Mouse (Mus musculus) cortical plate, adult 2 months (tissue): Measurements from ENCODE around the gene Tnnt1. TPM values are rescaled to one million over a fixed set of nuclear protein-coding genes. Genes with fewer than 3 reads are reported as not detected.

Experiments used
- H3K27ac ChIP-seq: fragments of 200-500 bp; 2 replicates; pipeline ENCODE4 v1.5.1; 2012; ENCODE audit warnings: low read length, control low read depth, inconsistent platforms; ENCODE audit not compliant: insufficient read depth
- H3K4me1 ChIP-seq: fragments of 200-500 bp; 2 replicates; pipeline ENCODE4 v1.6.1; 2011; ENCODE audit warnings: low read length; ENCODE audit not compliant: control insufficient read depth, insufficient read depth
- H3K4me3 ChIP-seq: fragments of 200-500 bp; 2 replicates; pipeline ENCODE4 v1.5.1; 2011; ENCODE audit warnings: mild to moderate bottlenecking, low read length, control low read depth; ENCODE audit not compliant: insufficient read depth
- CTCF ChIP-seq: fragments of 200-500 bp; IDR thresholded peaks from 2 replicates; pipeline ENCODE4 v1.5.1; 2011; ENCODE audit warnings: mild to moderate bottlenecking, control low read depth, low read length; ENCODE audit not compliant: insufficient read depth; ENCODE audit errors: extremely low read depth
- POLR2A ChIP-seq: fragments of 200-500 bp; IDR thresholded peaks from 2 replicates; pipeline ENCODE4 v1.6.1; 2011; ENCODE audit warnings: mild to moderate bottlenecking, low read length, control low read depth; ENCODE audit not compliant: insufficient read depth; ENCODE audit errors: extremely low read depth
- polyA plus RNA-seq: library from polyadenylated mRNA; depleted of rRNA; stranded (reverse); fragments of >200 nt; gene quantifications from 2 replicates; pipeline ENCODE4 v1.2.3, GENCODE M21; 2012

The Tnnt1 gene
- polyA plus RNA-seq, 1 experiment = 9.6 TPM

DNA sequence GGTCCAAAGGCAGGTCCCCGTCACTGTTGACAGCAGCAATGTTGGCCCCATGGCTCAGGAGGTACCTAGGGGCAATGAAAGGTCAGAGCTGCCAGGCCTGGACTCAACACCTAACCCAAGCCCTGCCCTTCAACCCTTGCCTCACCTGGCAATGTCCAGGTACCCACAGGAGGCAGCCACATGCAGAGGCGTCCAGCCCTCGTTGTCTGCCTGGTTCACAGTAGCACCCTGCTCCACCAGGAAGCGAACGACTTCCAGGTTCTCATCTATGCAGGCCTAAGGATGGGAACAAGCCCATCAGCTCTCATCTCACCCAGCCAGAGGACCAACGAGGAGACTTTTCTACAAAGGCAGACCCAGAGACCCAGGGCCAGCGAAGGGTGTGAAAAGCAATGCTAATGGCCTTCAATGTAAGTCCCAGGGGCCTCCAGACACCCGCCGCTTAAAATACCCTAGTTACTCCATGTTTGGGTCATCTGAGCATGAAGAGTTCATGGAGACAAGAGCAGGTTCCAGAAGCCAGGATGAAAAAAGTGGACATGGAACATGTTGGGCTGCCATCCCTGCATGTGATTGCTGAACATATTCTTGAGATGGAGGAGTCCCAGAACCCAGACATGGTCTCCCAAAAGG, 18.8 kb downstream of the Tnnt1 start:
- TF ChIP-seq POLR2A (no peak), CTCF (no peak)
- H3K27ac ChIP-seq = no peak overlapping the region
- H3K4me1 ChIP-seq = peaks cover 12% of the 10 kb centered on the region
- no peak overlapping the region for H3K4me3 ChIP-seq

DNA sequence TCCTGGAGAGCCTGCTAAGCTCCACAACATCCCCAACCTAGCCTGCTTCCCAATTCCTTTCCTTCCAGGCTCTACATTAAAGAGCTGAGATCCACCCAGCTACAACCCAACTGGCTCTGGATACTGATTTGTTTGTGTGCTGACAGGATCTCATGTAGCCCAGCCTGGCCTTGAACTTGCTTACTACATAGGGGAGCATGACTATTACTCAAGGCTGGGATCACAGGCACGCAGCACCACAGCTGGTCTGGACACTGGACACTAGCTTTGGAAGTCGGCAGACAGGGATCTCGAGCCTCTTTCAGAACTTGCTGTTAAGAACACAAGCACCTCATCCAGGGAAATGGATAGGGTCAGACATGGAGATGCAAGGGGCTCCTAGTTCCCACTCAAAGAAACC, 19.7 kb downstream of the Tnnt1 start:
- H3K4me1 ChIP-seq = peaks cover 12% of the 10 kb centered on the region
- no peak for TF ChIP-seq POLR2A
- H3K4me3 ChIP-seq = no peak overlapping the region
- H3K27ac ChIP-seq = no peak overlapping the region

DNA sequence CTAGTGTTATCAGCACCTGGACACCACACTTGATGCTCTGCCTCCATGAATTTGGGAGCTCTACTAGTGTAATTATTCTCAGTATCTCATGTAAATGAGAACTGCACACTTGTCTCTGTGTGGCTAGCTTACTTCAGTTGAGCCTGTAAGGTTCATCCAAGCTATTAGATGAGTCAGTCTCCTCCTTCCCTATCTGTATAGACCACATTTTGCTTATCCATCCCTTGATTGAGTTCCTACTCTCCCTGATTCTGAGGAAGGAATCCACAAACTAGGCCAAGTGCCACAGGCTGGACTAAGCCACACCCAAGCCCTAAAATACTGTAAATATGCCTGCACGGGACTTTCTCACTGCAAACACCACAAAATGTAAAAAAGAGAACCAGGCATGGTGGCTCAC, 22.2 kb downstream of the Tnnt1 start:
- Histone ChIP-seq H3K27ac (no peak overlapping the region), H3K4me1 (peaks cover 5% of the 10 kb centered on the region), H3K4me3 (no peak overlapping the region)
- TF ChIP-seq POLR2A (no peak), CTCF (no peak)

DNA sequence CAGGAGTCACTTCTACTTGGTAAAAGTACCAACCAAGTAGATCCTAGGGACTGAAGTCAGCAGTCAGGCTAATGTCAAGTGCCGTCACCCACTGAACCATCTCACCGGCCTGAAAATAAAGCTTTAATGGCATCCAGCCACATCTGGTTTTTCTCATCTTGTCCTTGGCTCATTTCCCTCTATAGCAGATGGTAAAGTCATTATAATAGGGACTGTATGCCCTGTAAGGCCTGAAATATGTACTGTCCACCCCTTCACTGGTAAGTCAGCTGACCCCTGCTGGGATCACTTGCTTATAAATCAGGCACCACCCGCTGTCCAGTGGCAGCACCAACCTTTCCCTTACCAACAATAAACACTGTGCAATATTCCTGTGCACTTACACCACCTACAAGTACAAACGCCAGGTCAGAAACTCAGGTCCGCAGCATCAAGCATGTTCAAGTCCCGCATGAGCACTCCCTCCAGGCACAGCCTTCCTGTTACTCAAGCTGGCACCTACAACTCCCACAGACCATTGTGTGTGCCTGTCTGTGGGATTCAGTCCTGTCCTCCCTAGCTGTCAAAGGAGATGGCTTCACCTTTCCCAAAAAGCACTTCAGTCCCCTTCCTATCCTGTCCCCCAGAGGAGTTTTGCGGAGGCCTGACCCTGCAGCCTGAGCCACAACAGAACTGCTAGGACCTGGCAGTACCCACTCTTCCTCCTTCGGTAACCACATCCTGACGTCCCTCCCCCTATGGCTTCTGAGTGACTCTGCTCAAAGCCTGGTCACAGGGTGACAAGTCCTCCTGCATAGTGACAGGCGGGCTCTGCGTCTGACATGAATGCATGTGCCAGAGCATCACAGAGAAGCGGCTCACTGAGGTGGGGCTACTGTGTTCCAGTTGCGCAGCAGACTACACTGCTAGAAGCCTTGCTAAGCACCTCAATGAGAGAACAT, 23.6 kb downstream of the Tnnt1 start:
- no peak for TF ChIP-seq POLR2A
- no peak for TF ChIP-seq CTCF
- H3K4me1 ChIP-seq = no peaks in the 10 kb centered on the region; the same call in 1 of the 2 replicates
- no peak overlapping the region for H3K27ac ChIP-seq
- H3K4me3 ChIP-seq = no peak overlapping the region

DNA sequence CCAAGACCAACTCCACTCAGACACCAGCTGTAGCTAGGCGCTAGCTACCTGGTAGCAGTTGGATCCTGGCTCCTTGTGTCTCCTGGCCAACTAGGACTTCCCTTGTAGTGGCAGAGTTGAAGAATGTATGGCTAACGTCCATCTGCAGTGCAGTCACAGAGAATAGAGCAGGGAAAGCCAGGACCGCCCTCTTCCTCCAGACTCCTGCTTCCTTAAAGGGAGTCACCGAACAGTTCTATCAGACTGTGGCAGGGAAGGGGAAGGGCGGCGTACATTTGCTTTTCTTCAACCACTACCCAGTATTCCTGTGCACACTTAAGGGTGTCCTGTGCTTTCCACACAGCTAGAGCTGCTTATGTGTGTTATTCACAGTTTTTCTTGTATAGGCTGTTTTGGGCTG, 24.9 kb downstream of the Tnnt1 start:
- TF ChIP-seq POLR2A (no peak), CTCF (no peak)
- Histone ChIP-seq H3K4me1 (no peaks in the 10 kb centered on the region), H3K27ac (no peak overlapping the region), H3K4me3 (no peak overlapping the region)

DNA sequence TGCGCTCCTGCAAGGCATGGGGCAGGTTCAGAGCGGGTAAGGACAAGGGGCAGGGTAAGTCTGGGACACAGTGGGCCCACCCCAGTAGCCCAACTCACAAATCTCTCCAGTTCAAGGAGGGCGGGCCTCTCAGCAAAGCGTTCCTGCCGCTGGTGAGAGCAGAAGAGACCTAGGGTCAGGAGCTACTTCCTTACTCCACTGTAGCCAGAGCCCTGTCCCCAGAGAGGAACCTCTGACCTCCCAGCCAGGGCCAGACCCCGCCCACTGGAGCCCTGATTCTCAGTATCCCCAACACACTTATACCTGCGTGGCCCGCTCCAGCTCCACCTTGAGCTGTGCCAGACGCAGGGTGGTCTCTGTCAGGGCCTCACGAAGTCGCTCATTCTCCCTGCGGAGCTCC, 33.9 kb downstream of the Tnnt1 start:
- H3K4me3 ChIP-seq = no peak overlapping the region

DNA sequence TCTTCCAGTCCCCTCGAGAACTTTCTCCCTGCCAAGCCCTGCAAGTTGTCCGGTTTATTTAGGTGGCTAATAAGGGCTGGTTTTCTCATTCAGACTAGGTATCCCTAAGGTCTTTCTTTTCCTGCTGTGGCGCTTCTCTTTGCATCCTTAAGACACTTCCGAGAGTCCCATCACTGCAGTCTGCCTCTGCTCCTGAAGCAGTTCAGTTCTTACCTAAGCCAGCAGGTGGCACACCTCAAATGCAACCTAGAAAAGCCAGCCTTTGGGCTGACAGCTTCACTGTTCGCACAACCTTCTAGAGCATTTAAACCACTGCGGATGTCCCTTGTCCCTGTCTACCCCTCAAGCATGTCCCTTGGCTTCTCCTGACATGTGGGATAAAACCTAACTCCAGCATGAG, 36.5 kb downstream of the Tnnt1 start:
- TF ChIP-seq CTCF (peak; percentile 58), POLR2A (no peak)
- no peak overlapping the region for H3K27ac ChIP-seq

More for the DNA sequence above, 33.9 kb downstream of the Tnnt1 start:
- TF ChIP-seq POLR2A (no peak), CTCF (no peak)
- Histone ChIP-seq H3K4me1 (0 out of 2 replicates have a peak, but pooled peaks cover 2% of the 10 kb centered on the region), H3K27ac (no peak overlapping the region)

DNA sequence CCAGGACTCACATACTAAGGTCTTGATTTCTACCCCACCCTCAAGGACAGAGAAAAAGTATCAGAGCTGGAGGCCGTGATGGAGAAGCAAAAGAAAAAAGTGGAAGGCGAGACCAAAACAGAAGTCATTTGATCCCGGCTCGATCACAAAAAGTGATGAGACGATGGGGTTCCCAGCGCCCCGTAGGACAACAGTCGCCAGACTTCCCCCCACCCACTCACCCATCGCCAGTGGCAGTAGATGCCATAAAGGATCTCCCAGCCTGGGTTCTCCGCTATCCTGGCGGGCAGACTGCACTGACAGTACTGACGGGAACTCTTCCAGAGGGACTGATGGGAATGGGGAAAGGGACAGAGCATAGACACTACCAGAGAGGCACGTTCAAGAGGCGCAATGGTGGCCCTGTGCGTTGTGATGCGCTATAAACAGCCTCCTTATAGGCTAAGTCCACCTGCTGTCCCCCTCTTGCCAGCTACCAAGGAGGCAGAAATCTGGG, 37.3 kb downstream of the Tnnt1 start:
- TF ChIP-seq POLR2A (no peak), CTCF (no peak)
- Histone ChIP-seq H3K4me3 (peak overlapping the region; percentile 8), H3K27ac (no peak overlapping the region), H3K4me1 (0 out of 2 replicates have a peak, but pooled peaks cover 2% of the 10 kb centered on the region)

More for the DNA sequence above, 36.5 kb downstream of the Tnnt1 start:
- Histone ChIP-seq H3K4me3 (no peak overlapping the region), H3K4me1 (0 out of 2 replicates have a peak, but pooled peaks cover 2% of the 10 kb centered on the region)

DNA sequence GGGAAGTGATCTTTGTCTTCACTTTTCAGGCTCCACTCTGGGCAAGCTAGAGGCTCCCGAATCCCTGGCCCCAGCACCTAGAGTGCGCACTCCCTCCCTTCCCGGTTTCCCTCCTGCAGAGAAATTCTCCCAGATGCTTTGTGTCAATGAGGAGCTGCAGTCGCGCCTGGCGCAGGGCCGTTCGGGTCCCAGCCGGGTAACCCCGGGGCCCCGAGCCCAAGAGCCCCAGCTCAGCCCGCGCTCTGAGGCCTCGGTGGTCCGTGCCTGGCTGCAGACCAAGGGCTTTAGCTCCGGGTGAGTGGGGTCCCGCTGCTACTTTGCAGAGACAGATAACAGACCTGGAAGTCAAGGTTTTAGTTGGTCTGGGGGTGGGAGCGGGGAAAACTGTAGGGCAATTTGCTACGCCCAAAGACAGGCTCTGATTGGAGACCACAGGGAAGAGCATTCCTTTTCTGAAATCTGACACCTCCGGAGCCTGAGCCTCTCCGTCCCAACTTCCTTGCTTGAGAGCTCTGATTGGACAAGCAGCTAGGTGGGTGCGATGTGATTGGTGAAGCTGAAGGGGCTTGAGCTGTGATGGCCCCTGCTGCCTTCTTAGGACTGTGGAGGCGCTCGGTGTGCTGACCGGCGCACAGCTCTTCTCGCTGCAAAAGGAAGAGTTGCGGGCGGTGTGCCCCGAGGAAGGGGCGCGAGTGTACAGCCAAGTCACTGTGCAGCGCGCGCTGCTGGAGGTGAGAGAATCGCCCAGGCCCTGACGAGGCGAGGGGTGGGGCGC, 38.0 kb downstream of the Tnnt1 start:
- H3K4me1 ChIP-seq = 0 out of 2 replicates have a peak, but pooled peaks cover 2% of the 10 kb centered on the region
- H3K27ac ChIP-seq = no peak overlapping the region
- H3K4me3 ChIP-seq = peak overlapping the region; percentile 8
- TF ChIP-seq CTCF = no peak
- 0 out of 2 replicates have a peak, but pooled peaks have one; percentile 25 for TF ChIP-seq POLR2A
